Comparison of ENCODE assay signal across 28 mouse cellular contexts in the genomic region with DNA sequence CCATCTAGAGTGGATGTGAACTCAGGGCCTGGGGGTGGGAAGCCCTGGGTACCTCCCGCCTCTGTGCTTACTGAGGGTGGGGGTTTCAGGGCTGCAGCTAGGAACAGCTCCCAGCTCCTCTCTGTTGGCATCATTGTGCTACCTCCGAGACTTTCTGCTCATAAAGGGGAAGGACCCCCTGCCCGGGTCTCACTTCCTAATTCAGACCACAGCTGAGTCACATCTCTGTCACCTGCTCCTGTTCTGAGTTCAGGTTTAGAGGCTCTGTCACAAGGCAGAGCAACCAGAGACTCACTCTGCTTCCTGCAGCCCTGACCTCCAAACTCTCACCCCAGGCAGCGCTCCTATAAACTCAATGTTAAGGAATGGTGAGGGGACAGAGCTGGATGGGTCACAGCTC. TPM values are rescaled to one million over a fixed set of nuclear protein-coding genes. Genes with fewer than 3 reads are reported as not detected.
A peak's percentile ranks its signal among the peaks of the same experiment; 100 is the strongest.
DNase-seq lines count a peak whose midpoint lies in the region; ATAC-seq and TF ChIP-seq lines count a peak whose summit lies in the region.
"Had no signal": no experiment of that assay in that cellular context is flagged by ENCODE, and none has a peak within 500 bp of the region (broad histone marks: within the 10 kb centered on the region; RNA-seq: fewer than 3 reads in every experiment).

No protein-coding gene starts in this region.

- peaks cover 22% of the 10 kb centered on the region for H3K4me1 ChIP-seq in hindbrain, embryonic 10.5 days (replicated peaks)
- no peaks in the 10 kb centered on the region for H3K4me1 ChIP-seq in hindbrain, postnatal 0 days (ENCODE audit: insufficient read depth, low read length)
- H3K4me1 ChIP-seq in CH12.LX (ENCODE audit: control insufficient read depth in 1 of 2, insufficient read depth in 2 of 2): peaks cover 16 to 77% of the 10 kb centered on the region in 2 experiments

- H3K79me2 ChIP-seq in CH12.LX (replicated peaks; ENCODE audit: control insufficient read depth, extremely low read depth, insufficient read depth, poor library complexity, severe bottlenecking): no peaks in the 10 kb centered on the region

- peak; percentile 72 for TF ChIP-seq EP300 in CH12.LX (IDR thresholded peaks at IDR 0.05; ENCODE audit: low read length)

- in situ Hi-C loops in CH12.LX (cut with MboI; ENCODE audit: low pct_ligation_motif_present, low pct_unique_long_range_greater_than_20kb, low sequenced_read_pairs): no loop called here

- H3K36me3 ChIP-seq in hindbrain, embryonic 10.5 days: no peaks in the 10 kb centered on the region
- H3K36me3 ChIP-seq in hindbrain, postnatal 0 days (ENCODE audit: insufficient read depth, low read length): no peaks in the 10 kb centered on the region
- no peaks in the 10 kb centered on the region for H3K36me3 ChIP-seq in CH12.LX (replicated peaks in 1 of 2; ENCODE audit: control insufficient read depth in 1 of 2, insufficient read depth in 1 of 2, low read length in 1 of 2)
- H3K36me3 ChIP-seq in splenic B cell, adult 2 months (ENCODE audit: control insufficient read depth, insufficient read depth, low read length, poor library complexity, severe bottlenecking): no peaks in the 10 kb centered on the region
- H3K36me3 ChIP-seq: embryonic facial prominence, embryonic 13.5 days; embryonic facial prominence, embryonic 15.5 days; forebrain, embryonic 10.5 days; forebrain, embryonic 12.5 days had no signal

- TF ChIP-seq RAD21 in CH12.LX (IDR thresholded peaks at IDR 0.05; ENCODE audit: low read depth, low read length): no peak

- ATAC-seq in hindbrain, postnatal 0 days: no peak
- ATAC-seq: CD4-positive, CD25-positive, alpha-beta regulatory T cell, adult 4 months; forebrain, embryonic 14.5 days; forebrain, embryonic 16.5 days had no signal

- TF ChIP-seq CTCF in hindbrain, postnatal 0 days (IDR thresholded peaks at IDR 0.05; ENCODE audit: low read depth): no peak
- TF ChIP-seq CTCF in CH12.LX (conservative IDR thresholded peaks at IDR 0.05 in 1 of 2, IDR thresholded peaks at IDR 0.05 in 1 of 2; ENCODE audit: low read depth in 2 of 2, low read length in 2 of 2): no peak

- 0 out of 2 replicates have a peak, but pooled peaks cover 6% of the 10 kb centered on the region for H3K27me3 ChIP-seq in hindbrain, embryonic 10.5 days (ENCODE audit: insufficient read depth, poor library complexity, severe bottlenecking)
- H3K27me3 ChIP-seq in hindbrain, postnatal 0 days (ENCODE audit: insufficient read depth, low read length): no peaks in the 10 kb centered on the region
- H3K27me3 ChIP-seq in CH12.LX (replicated peaks): peaks cover 1% of the 10 kb centered on the region
- no peaks in the 10 kb centered on the region for H3K27me3 ChIP-seq in splenic B cell, adult 2 months (ENCODE audit: control insufficient read depth, insufficient read depth, low read length, poor library complexity, severe bottlenecking)
- H3K27me3 ChIP-seq: embryonic facial prominence, embryonic 13.5 days; embryonic facial prominence, embryonic 15.5 days; forebrain, embryonic 12.5 days had no signal

- no peak for DNase-seq in hindbrain, embryonic 10.5 days (ENCODE audit: low spot score)
- no peak for DNase-seq in hindbrain, postnatal 0 days (ENCODE audit: low spot score)
- peak; percentile 59 for DNase-seq in A20 (ENCODE audit: low read depth, low spot score)
- DNase-seq in CH12.LX (ENCODE audit: extremely low read depth): peak; percentile 64
- DNase-seq in splenic B cell, adult 2 months (ENCODE audit: low read depth, low spot score): peak; percentile 5
- no peak for DNase-seq in heart, postnatal 4 days
- DNase-seq in layer of hippocampus, adult 11-12 months (ENCODE audit: low spot score): no peak
- DNase-seq: adrenal gland, adult 2 months; adrenal gland, postnatal 10 days; adrenal gland, postnatal 25 days; cerebellum, adult 11 months; cerebellum, adult 18-20 months; cerebellum, adult 8-10 months; cerebellum, adult 9-11 months; cerebellum, postnatal 14 days; cerebellum, postnatal 36 days; embryo, embryonic 11 days had no signal

- H3K9me3 ChIP-seq in hindbrain, embryonic 10.5 days: no peaks in the 10 kb centered on the region
- H3K9me3 ChIP-seq in hindbrain, postnatal 0 days (ENCODE audit: low read length): no peaks in the 10 kb centered on the region
- peaks cover 3% of the 10 kb centered on the region for H3K9me3 ChIP-seq in CH12.LX (replicated peaks; ENCODE audit: low read length)
- H3K9me3 ChIP-seq: embryonic facial prominence, embryonic 13.5 days; embryonic facial prominence, embryonic 15.5 days; forebrain, embryonic 10.5 days; forebrain, embryonic 12.5 days had no signal

- no peak overlapping the region for H3K4me2 ChIP-seq in hindbrain, postnatal 0 days (ENCODE audit: low read depth, low read length)
- H3K4me2 ChIP-seq in CH12.LX (ENCODE audit: insufficient read depth, low read depth, poor library complexity, severe bottlenecking): no peak overlapping the region
- H3K4me2 ChIP-seq: embryonic facial prominence, embryonic 13.5 days; embryonic facial prominence, embryonic 15.5 days; forebrain, embryonic 12.5 days had no signal

- 0 out of 2 replicates have a peak overlapping the region, but pooled peaks have one; percentile 45 for H3K27ac ChIP-seq in hindbrain, embryonic 10.5 days
- no peak overlapping the region for H3K27ac ChIP-seq in hindbrain, postnatal 0 days
- no peak overlapping the region for H3K27ac ChIP-seq in CH12.LX (ENCODE audit: insufficient read depth, low read depth)
- H3K27ac ChIP-seq: embryonic facial prominence, embryonic 13.5 days; embryonic facial prominence, embryonic 15.5 days; forebrain, embryonic 10.5 days; forebrain, embryonic 12.5 days had no signal

- TF ChIP-seq POLR2A in CH12.LX (IDR thresholded peaks at IDR 0.05; ENCODE audit: low read depth, low read length): no peak

- dilution Hi-C loops in CH12.LX (cut with MboI; ENCODE audit: extremely low pct_ligation_motif_present, extremely low pct_unique_long_range_greater_than_20kb, low sequenced_read_pairs): no loop called here

- 82% methylated on average over 4 of the region's 4 CpGs for WGBS in hindbrain, embryonic 10.5 days
- WGBS in hindbrain, postnatal 0 days: 76% methylated on average over 4 of the region's 4 CpGs

- H3K9ac ChIP-seq in hindbrain, postnatal 0 days (replicated peaks; ENCODE audit: low read length): no peak overlapping the region
- H3K9ac ChIP-seq in CH12.LX (ENCODE audit: insufficient read depth, low read depth): no peak overlapping the region
- H3K9ac ChIP-seq: embryonic facial prominence, embryonic 13.5 days; embryonic facial prominence, embryonic 15.5 days; forebrain, embryonic 12.5 days had no signal

- no peak overlapping the region for H3K4me3 ChIP-seq in hindbrain, embryonic 10.5 days
- H3K4me3 ChIP-seq in hindbrain, postnatal 0 days (ENCODE audit: low read length): no peak overlapping the region
- no peak overlapping the region for H3K4me3 ChIP-seq in CH12.LX (replicated peaks in 1 of 3; ENCODE audit: low read depth in 2 of 3, low read length in 2 of 3, poor library complexity in 1 of 3)
- H3K4me3 ChIP-seq: embryonic facial prominence, embryonic 13.5 days; embryonic facial prominence, embryonic 15.5 days; erythroblast, embryonic 14.5 days; forebrain, embryonic 10.5 days; forebrain, embryonic 12.5 days had no signal

TF ChIP-seq in CH12.LX, 34 proteins besides CTCF, POLR2A, EP300 and RAD21:
- TF ChIP-seq RCOR1 (conservative IDR thresholded peaks at IDR 0.05; ENCODE audit: low read depth, low read length) (no peak), JUND (conservative IDR thresholded peaks at IDR 0.05; ENCODE audit: low read depth, low read length) (0 out of 2 replicates have a peak, but pooled peaks have one; percentile 16), IRF4 (IDR thresholded peaks at IDR 0.05; ENCODE audit: low read depth, low read length) (peak; percentile 69), TCF12 (IDR thresholded peaks at IDR 0.05; ENCODE audit: low read depth, low read length) (peak; percentile 43; the same call in 1 of the 2 replicates), USF1 (IDR thresholded peaks at IDR 0.05; ENCODE audit: low read depth, low read length) (no peak), ZMIZ1 (IDR thresholded peaks at IDR 0.05; ENCODE audit: low read depth, low read length) (no peak), UBTF (IDR thresholded peaks at IDR 0.05; ENCODE audit: low read depth, low read length) (no peak), BHLHE40 (IDR thresholded peaks at IDR 0.05; ENCODE audit: low read depth, low read length) (peak; percentile 51), MAX (IDR thresholded peaks at IDR 0.05; ENCODE audit: low read length) (no peak), MEF2A (IDR thresholded peaks at IDR 0.05; ENCODE audit: borderline replicate concordance, low read depth, low read length) (0 out of 2 replicates have a peak, but pooled peaks have one; percentile 19), JUN (IDR thresholded peaks at IDR 0.05; ENCODE audit: insufficient read depth, low read depth, low read length) (0 out of 2 replicates have a peak, but pooled peaks have one; percentile 20)

RNA-seq across cellular contexts. Expression of gene Plb1, which starts 53.8 kb away (rescaled TPM):
- polyA plus RNA-seq in hindbrain, embryonic 10.5 days (2016; fragmentation: Nextera tagmentation; extraction: Ambion mirVana): 0.16 TPM in 1 of 2 replicates, not detected in the other
- 0.10 and 0.25 TPM in 2 replicates for total RNA-seq in hindbrain, postnatal 0 days (2014; rRNA removed)
- 0.10 and 0.16 TPM in 2 replicates for polyA plus RNA-seq in hindbrain, postnatal 0 days (2015; fragmentation: Nextera tagmentation; extraction: Ambion mirVana)
- total RNA-seq in CH12.LX (2012; rRNA removed) (0.42 and 0.51 TPM in 2 replicates), CH12.LX (2014; rRNA removed) (0.66 and 0.85 TPM in 2 replicates)
- 1.4 and 2.3 TPM in 2 replicates for polyA plus RNA-seq in CH12.LX (2012; ENCODE audit: insufficient read length, low read depth)
- total RNA-seq in heart, postnatal 4 days (2021): 1 to 10 TPM; 3.9 to 4.7 TPM
- total RNA-seq: adrenal gland, adult 2 months; adrenal gland, postnatal 25 days; common myeloid progenitor, adult 5-6 weeks; MEL had no signal
- polyA plus RNA-seq: CD4-positive, CD25-positive, alpha-beta regulatory T cell, adult 4 months; embryonic facial prominence, embryonic 11.5 days had no signal

Comparison
In these comparisons a context has a peak if more than half of its experiments do, and no peak if none do; other contexts are left out.
1. DNase-seq: peak in A20 (single experiment), CH12.LX (single experiment) and splenic B cell, adult 2 months (single experiment); none in hindbrain, embryonic 10.5 days (single experiment), hindbrain, postnatal 0 days (single experiment), heart, postnatal 4 days (single experiment) and layer of hippocampus, adult 11-12 months (single experiment).